Mouse (Mus musculus) urinary bladder, postnatal 36 days (tissue): Measurements from ENCODE around the gene Eps15l1.

Experiments used
- DNase-seq, 2 experiments: peaks; one replicate each; pipeline ENCODE4 v3.0.0; 2022; ENCODE audit warnings: low spot score in 2 of 2, mixed read lengths in 1 of 2

Eps15l1 gene

DNA sequence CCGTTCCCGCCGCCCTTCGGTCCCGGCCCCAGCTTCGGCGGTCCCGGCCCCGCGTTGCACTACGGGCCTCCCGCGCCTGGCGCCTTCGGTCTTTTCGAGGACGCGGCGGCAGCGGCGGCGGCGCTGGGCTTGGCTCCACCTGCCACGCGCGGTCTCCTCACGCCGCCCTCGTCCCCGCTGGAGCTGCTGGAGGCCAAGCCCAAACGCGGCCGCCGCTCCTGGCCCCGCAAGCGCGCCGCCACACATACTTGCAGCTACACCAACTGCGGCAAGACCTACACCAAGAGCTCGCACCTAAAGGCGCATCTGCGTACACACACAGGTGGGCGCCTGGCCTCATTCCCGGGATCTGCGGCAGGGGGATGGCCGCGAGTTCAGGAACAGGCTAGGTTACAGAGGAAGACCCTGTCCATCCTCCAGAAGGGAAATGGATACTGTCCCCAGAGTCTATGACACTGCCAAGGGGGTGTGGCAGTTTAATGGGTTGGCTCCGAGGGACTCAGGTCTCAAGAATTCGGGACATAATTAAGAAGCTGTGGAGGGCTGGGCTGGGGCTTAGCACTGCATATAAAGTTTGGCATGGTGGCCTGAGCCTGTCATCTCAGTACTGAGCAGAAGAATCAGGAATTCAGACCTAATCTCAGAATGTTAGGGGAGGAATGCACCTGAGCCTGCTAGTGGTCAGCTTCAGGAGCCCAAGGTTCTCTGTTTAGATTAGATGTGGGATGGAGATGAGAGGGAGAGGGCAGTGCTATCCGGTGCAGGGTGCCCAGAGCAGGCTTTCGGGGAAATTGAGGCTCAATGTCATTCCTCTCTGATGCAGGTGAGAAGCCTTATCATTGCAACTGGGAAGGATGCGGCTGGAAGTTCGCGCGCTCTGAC is 101.1 kb downstream of the Eps15l1 start:
- no peak for DNase-seq

DNA sequence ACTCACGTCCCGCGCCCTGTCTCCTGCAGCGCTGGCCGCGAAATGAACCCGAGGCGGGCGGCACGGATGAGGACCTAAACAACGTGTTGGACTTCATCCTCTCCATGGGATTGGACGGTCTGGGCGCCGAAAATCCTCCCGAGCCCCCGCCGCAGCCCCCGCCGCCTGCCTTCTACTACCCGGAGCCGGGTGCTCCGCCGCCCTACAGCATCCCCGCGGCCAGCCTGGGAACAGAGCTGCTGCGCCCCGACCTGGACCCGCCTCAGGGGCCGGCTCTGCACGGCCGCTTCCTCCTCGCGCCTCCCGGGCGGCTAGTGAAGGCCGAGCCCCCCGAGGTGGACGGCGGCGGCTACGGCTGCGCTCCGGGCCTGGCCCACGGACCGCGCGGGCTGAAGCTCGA is 101.9 kb downstream of the Eps15l1 start:
- DNase-seq, result peak in 1 of 2 experiments; percentile 22

GRCm38 (mm10) chr8:72318801-72319322 is 102.4 kb downstream of the Eps15l1 start, which contains the start of gene Klf2:
Gene Klf2, plus strand, starts transcription at chr8:72319033.
- DNase-seq, result peak; percentile 94 to 98

DNA sequence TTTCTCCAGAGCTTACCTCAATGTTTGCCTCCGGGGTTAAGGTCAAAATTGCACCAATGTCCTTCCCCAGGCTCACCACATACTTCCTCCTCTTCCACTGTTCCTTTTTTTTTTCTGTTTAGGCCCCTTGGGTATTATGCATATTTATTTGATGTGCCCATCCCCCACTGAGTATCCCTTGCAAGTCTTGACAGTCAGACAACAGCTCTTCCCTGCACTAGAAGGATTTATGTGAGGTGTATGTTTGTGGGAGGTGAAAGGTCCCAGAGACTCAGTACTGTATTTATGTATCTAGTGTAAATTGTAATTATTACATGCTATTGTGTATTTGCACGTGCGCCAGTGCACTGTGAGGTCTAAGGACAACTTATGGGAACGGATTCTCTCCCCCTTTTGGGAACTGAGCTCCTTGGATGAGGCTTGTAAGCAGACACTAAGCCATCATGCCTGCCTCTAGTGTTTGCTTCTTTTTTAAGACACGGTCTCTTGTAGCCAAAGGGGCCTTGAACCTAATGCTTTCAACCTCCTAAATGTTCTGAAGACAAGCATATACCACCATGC is 103.4 kb downstream of the Eps15l1 start:
- no peak for DNase-seq

DNA sequence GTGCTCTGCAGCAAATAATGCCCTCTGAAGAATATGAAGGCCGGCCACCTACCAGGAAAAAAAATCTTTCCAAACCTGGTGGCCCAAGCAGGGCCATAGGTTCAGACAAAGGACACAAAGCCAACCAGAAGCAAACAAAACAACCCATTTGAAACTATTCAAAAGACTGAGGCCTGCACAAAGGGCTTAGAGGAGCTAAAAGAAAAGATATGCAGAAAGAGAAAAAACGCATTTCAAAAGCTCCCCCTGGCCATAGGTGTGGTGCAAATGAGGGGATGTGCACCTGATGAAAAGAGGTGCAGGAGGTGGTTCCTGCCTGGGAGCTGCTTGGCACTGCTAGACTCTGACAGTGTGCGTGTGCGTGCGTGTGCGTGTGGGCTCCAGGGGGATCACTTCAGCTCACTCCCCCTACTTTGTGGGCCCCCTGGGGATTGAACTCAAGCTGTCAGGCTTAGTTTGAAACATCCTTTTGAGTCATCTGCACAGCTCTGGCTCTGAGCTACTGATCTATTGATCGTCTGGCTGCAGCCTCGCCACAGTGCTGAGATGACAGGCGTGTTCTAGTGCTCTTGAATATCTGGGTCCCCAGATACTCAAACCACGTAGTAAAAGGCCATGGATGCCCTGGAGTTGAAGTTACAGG is 105.1 kb downstream of the Eps15l1 start:
- DNase-seq, result no peak

DNA sequence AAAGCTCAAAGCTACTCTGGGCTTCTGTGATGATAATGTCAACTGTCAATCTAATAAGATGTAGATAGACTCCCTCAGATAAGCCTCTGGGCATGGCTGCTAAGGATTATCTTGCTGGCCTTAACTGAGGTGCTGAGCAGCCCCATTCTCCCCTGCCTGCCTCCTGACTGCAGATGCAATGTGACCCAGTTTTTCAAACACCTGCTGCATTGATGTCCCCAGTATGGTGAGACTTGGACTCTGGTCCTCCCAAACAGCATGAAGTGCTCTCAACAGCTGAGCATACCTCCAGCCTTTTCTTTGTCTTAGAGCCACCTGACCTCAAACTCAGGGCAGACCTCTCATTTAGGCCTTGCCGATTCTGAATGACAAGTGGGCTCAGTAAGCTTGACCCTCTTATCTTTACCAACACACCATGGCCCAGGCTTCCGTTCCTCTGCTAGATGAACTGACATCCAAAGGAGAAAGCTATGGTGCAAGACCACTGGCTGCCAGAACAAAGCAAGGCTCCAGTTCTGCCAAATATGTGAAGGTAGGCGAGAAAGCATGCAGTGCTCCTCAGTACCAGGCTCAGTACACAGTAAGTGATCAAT is 108.2 kb downstream of the Eps15l1 start:
- no peak for DNase-seq

GRCm38 (mm10) chr8:72310849-72311506 is 110.3 kb downstream of the Eps15l1 start:
- DNase-seq, result peak; percentile 28 to 57

GRCm38 (mm10) chr8:72308276-72308675 is 113.0 kb downstream of the Eps15l1 start:
- peak in 1 of 2 experiments; percentile 38 for DNase-seq

DNA sequence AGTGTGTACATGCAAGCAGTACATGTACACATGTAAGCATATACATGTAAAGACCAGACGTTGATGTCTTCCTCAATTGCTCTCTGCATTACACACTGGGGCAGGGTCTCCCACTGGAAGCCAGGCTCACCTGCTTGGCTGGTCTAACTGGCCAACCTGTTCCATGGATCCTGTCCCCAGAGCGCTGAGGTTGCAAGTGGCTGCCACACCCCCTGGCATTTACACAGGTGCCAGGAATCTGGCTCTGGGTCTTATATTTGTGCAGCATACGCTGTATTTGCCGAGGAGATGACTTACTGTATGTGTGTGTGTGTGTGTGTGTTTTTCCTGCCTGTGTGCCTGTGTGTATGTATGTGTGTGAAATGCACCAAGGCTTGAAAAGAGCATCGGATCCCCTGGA is 114.3 kb downstream of the Eps15l1 start:
- no peak for DNase-seq

DNA sequence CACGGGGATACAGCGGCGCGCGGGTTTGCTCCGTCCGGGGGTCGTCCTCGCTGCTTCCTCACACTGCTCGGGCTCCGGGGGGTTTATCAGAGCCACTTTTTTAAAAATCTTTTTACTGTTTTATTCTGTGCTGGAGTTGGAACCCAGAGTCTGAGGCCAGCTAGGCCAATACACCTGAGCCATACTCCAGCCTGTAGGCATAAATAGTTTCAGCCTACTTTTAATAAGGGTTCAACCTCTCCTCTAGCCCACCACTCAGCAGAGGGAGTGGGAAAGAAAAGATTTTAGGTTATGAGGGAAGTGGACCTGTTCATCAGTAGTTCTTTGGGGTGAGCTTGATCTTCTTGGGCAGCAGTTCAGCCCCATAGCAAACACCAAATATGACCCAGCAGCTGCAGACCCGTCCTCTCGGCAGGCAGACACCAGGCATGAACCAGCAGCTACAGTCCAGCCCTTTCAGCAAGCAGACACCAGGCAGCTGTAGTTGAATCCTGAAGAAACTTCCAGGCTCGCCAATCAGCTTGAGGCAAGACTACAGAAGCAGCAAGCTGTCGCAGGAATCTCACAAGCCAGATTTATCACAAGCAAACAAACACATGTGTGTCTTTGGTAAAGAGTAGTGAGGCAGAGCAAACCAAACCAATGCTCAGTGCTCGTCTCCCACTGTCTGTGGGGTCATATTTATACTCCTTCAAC is 115.9 kb downstream of the Eps15l1 start, which contains the start of gene Gm10282:
Gm10282 (minus strand) TSS at position 51 of the 696 bp plus-strand sequence.
- no peak for DNase-seq

- peak; percentile 55 to 82 for DNase-seq
Observed at GRCm38 (mm10) chr8:72303633-72304032, 117.6 kb downstream of the Eps15l1 start.

DNA sequence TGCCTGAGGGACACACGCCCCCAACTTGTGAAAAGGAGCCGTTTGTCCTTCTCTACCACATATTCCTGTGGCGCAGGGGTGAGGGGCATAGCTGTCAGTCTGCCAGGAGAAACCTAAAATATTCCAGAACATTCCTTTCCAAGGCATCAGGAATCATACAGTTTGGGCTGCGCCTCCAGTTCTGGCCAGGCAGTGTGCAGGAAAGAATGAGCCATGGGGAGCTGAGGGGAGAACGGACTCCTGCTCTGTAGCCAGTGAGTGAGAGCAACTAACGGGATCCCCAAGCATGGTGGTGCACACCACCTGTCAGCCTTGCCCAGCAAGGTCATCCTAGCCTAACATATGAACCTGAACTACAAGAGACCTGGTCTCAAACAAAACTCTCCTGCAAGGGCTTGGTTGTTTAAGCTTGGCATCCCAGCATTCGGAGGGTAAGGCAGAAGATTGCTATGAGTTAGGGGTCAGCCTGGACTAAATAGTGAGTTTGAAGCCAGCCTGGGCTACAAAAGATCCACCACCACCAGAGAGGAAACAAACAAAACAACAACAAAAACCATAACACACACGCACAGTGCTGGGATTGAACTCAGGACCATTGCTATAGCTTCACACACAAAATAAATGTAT is 118.2 kb downstream of the Eps15l1 start:
- no peak for DNase-seq

DNA sequence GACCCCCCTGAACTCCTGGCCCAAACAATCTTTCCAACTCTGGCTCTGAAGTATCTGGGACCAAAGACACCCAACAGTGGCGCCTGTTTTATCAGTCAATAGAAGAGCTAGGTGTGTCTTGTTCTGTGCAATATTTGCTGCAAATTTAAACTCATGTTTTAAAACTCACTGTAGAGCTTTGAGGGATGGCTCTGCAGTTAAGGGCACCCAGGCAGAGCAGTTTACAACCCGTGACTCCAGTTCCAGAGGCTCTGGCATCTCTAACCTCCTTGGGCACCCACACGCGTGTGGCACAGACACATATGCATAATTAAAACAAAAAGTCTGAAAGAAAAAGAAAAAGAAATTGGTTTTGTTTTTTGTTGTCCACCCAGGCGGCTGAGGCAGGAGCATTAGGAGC is 119.8 kb downstream of the Eps15l1 start:
- DNase-seq, result no peak

DNA sequence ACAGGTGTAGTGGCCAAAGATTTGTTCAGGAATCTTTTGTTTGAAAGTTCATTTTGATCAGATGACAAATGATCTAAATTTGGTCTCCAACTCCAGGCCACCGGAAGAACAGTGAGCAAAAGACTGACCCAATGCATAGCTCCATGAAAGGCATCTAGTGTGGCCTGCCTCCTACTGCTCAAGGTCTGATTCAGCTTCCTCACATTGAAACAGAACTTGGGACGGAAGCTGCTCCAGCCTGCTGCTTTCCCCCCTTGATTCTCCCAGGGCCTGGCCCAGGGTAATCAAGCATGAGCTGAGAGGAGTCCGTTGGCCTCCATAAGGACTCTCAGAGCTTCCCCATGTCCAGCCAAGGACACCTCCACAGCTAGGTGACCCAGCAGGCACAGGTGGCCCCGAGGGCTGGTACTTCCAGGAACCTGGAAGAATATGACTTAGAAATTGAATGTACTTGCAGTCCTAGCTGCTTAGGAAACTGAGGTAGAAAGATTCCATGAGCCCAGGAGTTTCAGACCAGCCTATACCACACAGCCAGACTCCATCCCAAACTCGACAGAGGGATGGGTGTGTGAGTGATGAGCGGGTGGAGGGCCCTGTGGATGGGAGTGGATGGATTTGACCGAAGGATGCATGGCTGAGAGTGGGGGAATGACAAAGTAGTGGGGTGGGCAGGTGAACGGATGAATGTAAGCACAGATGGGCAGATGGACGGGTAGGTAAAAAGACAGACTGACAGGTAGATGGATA is 120.4 kb downstream of the Eps15l1 start:
- no peak for DNase-seq

GRCm38 (mm10) chr8:72298928-72299327 is 122.3 kb downstream of the Eps15l1 start:
- DNase-seq, result no peak

GRCm38 (mm10) chr8:72296561-72296960 is 124.7 kb downstream of the Eps15l1 start:
- no peak for DNase-seq

DNA sequence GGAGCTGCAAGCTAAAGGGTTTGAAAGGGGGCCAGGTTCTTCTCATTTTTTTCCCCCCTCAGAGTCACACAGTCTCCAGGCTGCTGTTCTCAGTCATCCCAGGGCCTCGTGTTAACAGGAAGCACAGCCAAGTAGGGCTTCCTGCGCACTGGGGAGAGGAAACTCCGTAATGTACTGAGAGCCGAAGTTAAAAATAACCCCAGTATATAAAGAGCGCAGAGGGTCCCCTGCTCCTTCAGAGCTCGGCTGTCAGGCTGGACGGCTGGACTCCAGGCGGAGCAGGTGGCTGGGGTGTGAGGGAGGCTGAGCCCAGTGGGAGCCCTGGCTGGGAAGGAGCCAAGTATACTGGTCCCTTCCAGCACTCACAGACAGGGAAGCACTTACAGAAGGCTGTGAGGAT is 125.6 kb downstream of the Eps15l1 start:
- DNase-seq, result peak in 1 of 2 experiments; percentile 84

GRCm38 (mm10) chr8:72295125-72295524 is 126.1 kb downstream of the Eps15l1 start:
- no peak for DNase-seq

DNA sequence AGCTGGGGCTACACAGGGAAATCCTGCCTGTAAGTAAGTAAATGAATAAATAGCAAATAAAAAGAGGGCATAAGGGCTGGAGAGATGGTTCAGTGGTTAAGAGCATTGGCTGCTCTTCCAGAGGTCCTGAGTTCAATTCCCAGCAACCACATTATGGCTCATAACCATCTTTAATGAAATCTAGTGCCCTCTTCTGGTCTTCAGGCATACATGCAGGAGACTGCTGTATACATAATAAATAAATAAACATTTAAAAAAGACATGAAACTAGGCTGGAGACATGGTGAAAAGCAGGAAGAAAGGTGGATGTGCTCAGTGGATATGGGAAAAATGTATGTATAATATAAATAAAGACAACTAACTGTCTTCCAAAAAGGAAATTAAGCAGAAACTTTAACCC is 128.0 kb downstream of the Eps15l1 start:
- DNase-seq, result no peak

- DNase-seq, result no peak
Observed at GRCm38 (mm10) chr8:72291104-72291503, 130.2 kb downstream of the Eps15l1 start.
